Mouse (Mus musculus) lung, postnatal 0 days (tissue): ENCODE results near the gene Adam22.

Source experiments
- CTCF ChIP-seq: IDR thresholded peaks from 2 replicates; pipeline ENCODE4 v1.5.1; 2016; ENCODE audit warnings: antibody characterized with exemption, mild to moderate bottlenecking
- EP300 ChIP-seq: IDR thresholded peaks from 2 replicates; pipeline ENCODE4 v1.6.1; 2016; ENCODE audit warnings: antibody characterized with exemption, mild to moderate bottlenecking, control low read depth

- TF ChIP-seq CTCF (no peak), EP300 (no peak)
These were observed 40.2 kb downstream of the Adam22 start for GRCm38 (mm10) chr5:8327645-8328269.
